Mouse (Mus musculus) heart, embryonic 12.5 days (tissue): ENCODE data around the gene Tbx6. TPM values are rescaled to one million over a fixed set of nuclear protein-coding genes. Genes with fewer than 3 reads are reported as not detected.

Experiments
- polyA plus RNA-seq: library from polyadenylated mRNA; unstranded; fragments of >200 nt; fragmentation: Nextera tagmentation; extraction: Ambion mirVana; gene quantifications from 2 replicates; pipeline ENCODE4 v1.2.1, GENCODE M21; 2016

Tbx6 gene
- polyA plus RNA-seq, 1 experiment from 2014 or later: 0.33 TPM

Other genes with a start within 250 kb of the Tbx6 start
- gene Eif3c, start 215.1 kb upstream of the Tbx6 start, polyA plus RNA-seq: 148 and 151 TPM in 2 replicates
- gene Apobr, start 196.5 kb upstream of the Tbx6 start, polyA plus RNA-seq: 0.27 and 0.40 TPM in 2 replicates
- 20.0 and 24.5 TPM in 2 replicates for gene Cln3, start 195.7 kb upstream of the Tbx6 start, polyA plus RNA-seq
- gene Il27, start 186.5 kb upstream of the Tbx6 start, polyA plus RNA-seq: not detected in 2 replicates
- gene Nupr1, start 150.6 kb upstream of the Tbx6 start, polyA plus RNA-seq: 3.1 and 3.6 TPM in 2 replicates
- gene Sgf29, start 132.2 kb upstream of the Tbx6 start, polyA plus RNA-seq: 26.9 and 27.2 TPM in 2 replicates
- gene Sult1a1, start 105.1 kb upstream of the Tbx6 start, polyA plus RNA-seq: 3.7 TPM in 2 replicates
- gene Bola2, start 86.1 kb upstream of the Tbx6 start, polyA plus RNA-seq: 102 and 120 TPM in 2 replicates
- gene Slx1b, start 85.7 kb upstream of the Tbx6 start, polyA plus RNA-seq: 6.9 and 7.5 TPM in 2 replicates
- 9.2 and 9.8 TPM in 2 replicates for gene Coro1a, start 73.7 kb upstream of the Tbx6 start, polyA plus RNA-seq
- gene Mapk3, start 21.9 kb upstream of the Tbx6 start, polyA plus RNA-seq: 57.8 and 58.7 TPM in 2 replicates
- 0.87 and 1.8 TPM in 2 replicates for gene Gdpd3, start 15.1 kb upstream of the Tbx6 start, polyA plus RNA-seq
- 74.8 and 78.7 TPM in 2 replicates for gene Ypel3, start 4.5 kb upstream of the Tbx6 start, polyA plus RNA-seq
- gene Ppp4c, start 11.0 kb downstream of the Tbx6 start, polyA plus RNA-seq: 181 and 192 TPM in 2 replicates
- gene Fam57b, start 16.2 kb downstream of the Tbx6 start, polyA plus RNA-seq: 0.17 and 0.45 TPM in 2 replicates
- not detected in 2 replicates for gene 4930451I11Rik, start 50.2 kb downstream of the Tbx6 start, polyA plus RNA-seq
- not detected in 2 replicates for gene Doc2a, start 65.9 kb downstream of the Tbx6 start, polyA plus RNA-seq
- gene Hirip3, start 80.5 kb downstream of the Tbx6 start, polyA plus RNA-seq: 18.0 and 22.5 TPM in 2 replicates
- gene Ino80e, start 80.9 kb downstream of the Tbx6 start, polyA plus RNA-seq: 62.9 and 66.8 TPM in 2 replicates
- 40.8 and 42.5 TPM in 2 replicates for gene Taok2, start 103.2 kb downstream of the Tbx6 start, polyA plus RNA-seq
- gene Tmem219, start 141.4 kb downstream of the Tbx6 start, polyA plus RNA-seq: 17.6 and 19.9 TPM in 2 replicates
- 16.1 and 17.3 TPM in 2 replicates for gene Kctd13, start 147.4 kb downstream of the Tbx6 start, polyA plus RNA-seq
- not detected in 2 replicates for gene Asphd1, start 168.1 kb downstream of the Tbx6 start, polyA plus RNA-seq
- 0.11 TPM in 1 of 2 replicates, not detected in the other for gene Sez6l2, start 169.1 kb downstream of the Tbx6 start, polyA plus RNA-seq
- 70.2 and 75.5 TPM in 2 replicates for gene Cdipt, start 194.4 kb downstream of the Tbx6 start, polyA plus RNA-seq
- 0.70 and 1.3 TPM in 2 replicates for gene Cdiptos, start 194.6 kb downstream of the Tbx6 start, polyA plus RNA-seq
- 12.0 TPM in 2 replicates for gene Mvp, start 233.1 kb downstream of the Tbx6 start, polyA plus RNA-seq
- gene Pagr1b, start 235.0 kb downstream of the Tbx6 start, polyA plus RNA-seq: not detected in 2 replicates
- 19.3 and 31.4 TPM in 2 replicates for gene Pagr1a, start 235.9 kb downstream of the Tbx6 start, polyA plus RNA-seq
- 50.8 and 60.9 TPM in 2 replicates for gene Gm42742, start 239.6 kb downstream of the Tbx6 start, polyA plus RNA-seq
- 1.9 and 3.3 TPM in 2 replicates for gene Prrt2, start 239.7 kb downstream of the Tbx6 start, polyA plus RNA-seq
- 59.8 and 60.4 TPM in 2 replicates for gene Maz, start 245.6 kb downstream of the Tbx6 start, polyA plus RNA-seq